Mouse (Mus musculus) MN1 (cell line): ENCODE measurements at regions not wholly inside any gene's neighbourhood (a gene's known extent, or its start where the extent isn't known, plus 50 kb on each side); places are given as distances from the start of the nearest gene placed in this dataset.
A peak's percentile ranks its signal among the peaks of the same experiment; 100 is the strongest.

Source experiments
- DNase-seq: peaks from one replicate; pipeline ENCODE4 v3.0.0-alpha.2; 2016; ENCODE audit warnings: low spot score

DNA sequence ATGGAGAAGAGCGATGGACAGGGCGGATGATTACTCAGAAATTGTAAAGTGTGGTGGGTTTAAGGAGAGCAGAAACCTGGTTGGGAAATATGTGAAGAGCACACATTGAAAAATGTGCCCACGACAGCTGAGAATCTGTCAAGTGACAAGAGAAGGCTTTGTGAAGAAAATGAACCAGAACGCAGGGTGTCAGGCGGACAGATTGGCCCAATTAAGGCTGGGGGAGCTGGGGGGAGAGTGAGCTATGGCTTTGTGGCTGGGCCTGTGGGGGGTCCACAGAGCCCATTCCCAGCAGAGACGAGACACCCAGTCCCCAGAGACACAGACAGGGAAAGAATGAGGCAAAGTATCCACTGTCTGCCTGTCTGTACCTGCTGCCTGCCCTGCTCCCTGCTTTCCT lies 153.3 kb downstream of the Shq1 start:
- no peak for DNase-seq

DNA sequence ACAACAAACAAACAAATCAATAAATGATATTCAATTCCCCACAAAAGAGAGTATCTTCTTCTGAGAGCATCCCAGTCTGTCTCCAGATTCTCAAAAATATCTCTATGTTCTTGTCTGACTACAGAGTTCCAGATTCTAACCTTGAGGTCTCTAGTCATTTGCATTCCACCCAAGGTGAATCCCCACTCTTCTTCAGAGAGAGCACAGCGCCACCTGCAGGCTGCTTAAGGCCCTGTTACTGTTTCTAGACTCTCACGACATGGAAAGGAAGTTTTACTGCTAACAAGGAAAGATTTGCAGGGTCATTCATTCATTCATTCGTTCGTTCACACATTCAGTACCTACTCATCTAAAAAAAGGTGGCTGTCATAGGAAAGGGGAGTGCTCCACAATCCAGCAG lies 158.3 kb downstream of the Shq1 start:
- peak; percentile 25 for DNase-seq

DNA sequence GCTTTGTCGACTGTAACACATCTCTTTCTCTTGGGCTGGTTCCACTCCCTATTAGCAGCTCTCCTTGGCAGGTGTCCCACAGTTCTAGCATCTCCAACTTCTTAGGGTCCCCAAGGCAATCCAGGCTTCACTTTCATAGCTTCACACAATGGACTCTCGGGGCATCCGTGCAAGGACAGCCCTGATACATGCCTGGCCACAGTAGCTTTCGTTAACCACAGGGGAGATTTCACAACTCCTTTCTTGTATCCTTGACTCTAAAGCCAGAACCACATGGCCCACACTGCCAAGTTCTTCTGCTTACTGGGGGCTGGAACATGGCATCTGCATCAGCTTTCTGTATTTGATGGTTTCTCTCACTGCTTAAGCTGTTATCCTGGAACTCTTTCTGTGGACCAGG lies 160.3 kb downstream of the Shq1 start:
- DNase-seq, result no peak

DNA sequence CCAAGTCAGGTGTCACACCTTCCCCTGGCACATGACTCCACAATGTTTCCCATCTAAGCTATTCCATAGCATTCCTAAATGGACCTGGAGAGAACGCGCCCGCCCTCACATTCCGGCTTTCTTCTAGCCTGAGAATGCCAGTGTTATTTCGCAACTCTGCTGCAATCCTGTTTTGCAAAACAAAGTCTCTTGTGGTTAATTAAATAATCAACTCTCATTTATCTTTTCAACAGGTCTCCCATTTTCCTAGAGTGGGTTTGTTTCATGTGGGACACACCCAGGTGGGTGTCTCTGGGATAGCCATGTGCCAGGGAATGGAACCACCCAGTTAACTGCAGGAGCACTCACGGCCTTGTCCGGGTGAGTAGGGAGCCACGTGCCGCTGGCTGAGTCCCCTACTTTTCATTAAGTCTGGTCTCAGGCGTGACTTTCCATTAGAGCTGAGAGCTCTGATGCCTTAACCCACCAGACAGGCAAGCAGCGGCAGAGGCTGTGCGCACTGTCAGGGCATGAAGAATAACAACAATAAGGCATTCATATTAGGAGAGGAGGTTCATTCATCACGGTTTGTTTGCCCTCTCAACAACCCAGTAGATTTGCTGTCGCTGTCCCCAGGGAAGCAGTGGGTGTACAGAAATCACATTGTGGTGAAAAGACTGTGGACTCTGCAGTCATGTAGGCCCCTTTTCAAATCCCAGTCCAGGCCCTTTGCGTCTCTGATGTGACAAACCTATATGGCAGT lies 165.3 kb downstream of the Shq1 start:
- no peak for DNase-seq

DNA sequence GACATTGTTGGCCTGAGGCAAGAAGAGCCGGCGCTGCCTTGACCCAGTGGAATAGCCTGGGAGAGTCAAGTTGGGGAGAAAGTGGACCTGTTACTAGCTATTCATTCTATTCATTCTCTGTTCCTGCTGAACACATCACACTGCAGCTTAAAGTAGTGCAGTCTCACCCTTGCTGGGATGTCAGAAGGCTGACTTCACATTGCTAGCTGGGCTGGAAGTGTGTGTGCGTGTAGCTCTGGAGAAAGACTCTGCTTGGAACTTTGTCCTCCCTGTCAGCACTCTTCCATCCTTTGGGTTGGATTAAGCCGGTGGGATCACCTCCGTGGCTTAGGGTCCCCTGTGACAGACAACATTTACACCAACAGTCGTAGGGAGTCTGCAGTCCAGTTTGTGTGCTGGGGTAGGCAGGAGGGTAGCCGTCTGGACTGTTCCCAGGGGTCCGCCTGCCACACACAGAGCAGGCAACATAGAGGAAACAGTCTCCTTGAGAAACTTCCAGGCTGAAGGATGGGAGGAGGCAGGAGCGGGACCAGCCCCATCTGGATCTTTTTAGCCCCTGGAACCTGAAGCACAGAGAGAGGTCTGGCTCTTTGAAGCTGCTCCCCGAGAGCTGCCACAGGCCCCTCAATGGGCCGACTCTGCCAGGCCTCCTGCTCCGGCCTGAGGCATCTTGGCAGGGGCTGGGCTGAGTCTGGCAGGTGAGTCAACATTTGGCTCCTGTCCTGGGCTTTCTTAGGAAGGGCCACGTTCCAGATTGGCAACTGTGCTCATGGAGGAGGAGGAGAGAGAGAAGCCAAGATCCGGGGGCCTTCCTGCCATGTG lies 167.8 kb downstream of the Shq1 start:
- peak; percentile 84 for DNase-seq

DNA sequence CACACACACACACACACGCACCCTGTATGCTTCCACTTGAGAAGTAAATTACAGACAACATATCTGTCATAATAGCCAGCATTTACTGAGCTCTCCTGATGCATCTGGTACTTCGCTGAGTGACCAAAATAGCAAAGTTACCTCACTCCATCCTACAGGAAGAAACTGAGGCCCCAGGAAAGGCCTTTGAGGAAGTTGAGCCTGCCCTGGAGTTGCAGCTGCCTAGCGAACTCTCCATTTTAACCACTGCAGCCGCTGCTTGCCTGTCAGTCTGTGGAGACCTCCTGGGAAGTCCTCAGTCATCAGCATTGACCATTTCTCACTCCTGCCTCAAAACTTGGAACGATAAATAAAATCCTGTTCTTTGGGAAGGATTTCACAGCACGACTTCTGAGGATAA lies 168.8 kb downstream of the Shq1 start:
- DNase-seq, result no peak

DNA sequence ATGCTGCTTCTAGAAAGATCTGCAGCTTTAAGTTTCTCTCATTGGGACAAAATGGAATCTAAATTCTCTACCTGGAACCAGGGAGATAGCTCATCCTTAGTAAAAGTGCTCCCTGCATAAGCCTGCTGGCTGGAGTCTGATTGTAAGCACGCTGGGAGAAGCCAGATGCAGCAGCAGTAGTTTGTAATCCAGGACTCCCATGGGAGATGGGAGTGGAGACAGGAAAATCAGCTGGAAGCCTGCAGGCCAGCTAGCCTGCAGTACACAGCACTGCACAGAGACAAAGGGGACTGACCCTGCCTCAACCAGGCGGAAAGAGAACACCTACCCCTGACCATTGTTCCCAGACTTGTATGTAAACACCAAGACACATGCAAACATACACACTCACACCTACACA lies 170.2 kb downstream of the Shq1 start:
- peak; percentile 72 for DNase-seq

DNA sequence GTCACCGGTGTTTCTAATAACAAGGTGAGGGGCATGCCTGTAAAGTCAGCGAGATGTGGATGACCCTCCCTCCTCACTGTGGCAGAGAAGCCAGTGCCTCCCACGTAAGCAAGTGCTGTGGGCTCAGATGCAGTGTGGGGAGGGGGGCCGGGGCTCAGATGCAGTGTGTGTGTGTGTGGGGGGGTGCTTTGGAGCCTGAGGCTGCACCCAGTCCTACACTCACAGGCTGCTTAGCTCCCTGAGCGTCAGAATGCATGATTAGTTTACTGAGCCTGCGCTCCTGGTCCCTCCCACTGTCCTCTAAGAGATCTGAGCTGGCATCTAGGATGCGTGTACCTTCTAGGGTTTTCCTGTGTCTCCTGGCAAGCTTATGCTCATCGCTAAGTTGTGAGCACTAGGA lies 170.9 kb downstream of the Shq1 start:
- DNase-seq, result no peak

DNA sequence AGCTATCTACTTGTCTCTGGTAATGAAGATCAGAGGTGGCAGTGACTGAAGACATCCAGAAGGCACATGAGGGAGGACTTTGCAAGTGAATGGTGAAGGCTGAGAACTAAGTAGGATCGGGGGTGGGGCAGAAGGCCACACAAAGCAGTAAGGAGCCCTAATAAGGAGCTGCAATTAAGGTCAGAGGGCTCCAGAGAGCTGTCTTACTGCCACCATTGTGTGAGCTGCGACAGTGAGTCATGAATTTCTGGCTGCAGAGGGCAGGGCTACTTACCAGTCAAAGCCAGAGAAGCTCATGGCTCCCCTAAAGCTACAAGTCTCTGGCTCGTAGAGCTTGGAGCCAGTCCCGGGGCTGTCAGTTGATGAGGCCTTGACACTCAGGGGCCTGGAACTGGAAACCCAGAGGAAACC lies 172.1 kb downstream of the Shq1 start:
- DNase-seq, result peak; percentile 24

DNA sequence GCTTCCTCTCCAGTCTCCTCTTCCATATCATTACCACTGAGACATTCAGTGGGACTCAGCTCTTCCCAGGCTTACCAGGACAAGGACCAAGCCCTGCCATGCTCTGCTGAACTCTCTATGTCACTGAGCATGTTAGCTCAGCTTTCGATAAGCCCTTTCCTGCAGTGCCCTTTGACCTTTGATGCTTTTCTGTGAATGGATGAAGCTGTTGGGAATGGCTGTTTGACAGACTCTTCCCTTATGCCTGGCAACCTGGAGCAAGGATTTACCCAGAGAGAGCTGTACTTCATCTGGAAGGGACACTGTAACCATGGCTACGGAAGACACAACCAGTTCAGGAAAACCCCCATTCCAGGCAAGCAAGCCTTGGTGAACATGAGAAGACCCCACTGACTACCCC lies 172.8 kb downstream of the Shq1 start:
- no peak for DNase-seq

DNA sequence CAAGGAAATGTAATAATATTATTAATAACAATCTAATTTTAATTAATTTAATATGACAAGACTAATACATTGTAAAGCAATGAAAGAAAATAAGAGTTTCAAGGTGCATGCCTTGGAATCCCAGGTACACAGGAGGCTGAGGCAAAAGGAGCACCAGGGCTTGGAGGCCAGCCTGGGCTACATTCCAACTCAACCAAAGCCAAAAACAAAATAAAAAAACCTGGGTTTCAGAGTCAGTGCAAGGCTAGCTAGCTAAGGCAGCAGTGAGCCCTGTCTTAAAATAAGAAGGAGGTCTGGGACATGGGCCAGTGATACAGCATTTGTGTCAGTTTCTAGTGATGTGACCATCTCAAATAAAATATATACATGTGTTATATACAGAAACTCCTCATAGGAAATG lies 174.8 kb downstream of the Shq1 start:
- no peak for DNase-seq

DNA sequence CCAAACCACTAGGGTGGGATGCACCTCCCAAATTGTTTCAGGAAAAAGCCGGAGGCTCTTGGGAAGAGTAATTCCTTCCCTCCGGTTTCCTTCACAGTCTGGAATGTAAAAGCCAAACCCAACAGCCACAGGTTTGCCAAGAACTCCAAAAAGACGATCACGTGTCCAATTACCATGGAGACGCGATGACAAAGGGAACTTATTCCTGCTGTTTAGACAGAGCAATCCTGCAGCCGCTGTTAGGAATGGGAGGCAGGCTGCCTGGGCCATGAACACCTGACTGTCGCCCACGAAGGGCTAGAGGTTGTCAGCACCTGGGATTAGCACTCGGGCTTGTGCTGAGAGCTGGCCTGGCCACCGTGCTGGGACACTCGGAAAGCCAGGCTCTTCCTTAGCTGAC lies 175.8 kb downstream of the Shq1 start:
- DNase-seq, result no peak

DNA sequence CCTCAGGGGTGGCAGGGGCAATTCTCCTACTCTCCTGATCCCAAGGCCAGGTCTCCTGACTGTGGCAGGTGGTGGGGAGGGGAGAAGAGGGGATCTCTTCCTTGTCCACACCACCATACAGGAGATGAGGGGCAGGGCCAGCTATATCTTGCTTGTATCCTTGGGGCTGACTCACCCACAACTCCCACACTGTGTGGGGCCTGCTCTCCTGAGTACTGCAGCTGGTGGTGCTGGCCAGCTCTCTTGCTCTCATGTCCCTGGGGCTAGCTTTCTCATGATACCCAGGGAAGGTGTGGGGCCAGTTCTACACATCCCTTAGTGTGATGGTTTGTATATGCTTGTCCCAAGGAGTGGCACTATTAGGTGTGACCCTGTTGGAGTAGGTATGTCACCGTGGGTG lies 177.4 kb downstream of the Shq1 start:
- DNase-seq, result no peak

DNA sequence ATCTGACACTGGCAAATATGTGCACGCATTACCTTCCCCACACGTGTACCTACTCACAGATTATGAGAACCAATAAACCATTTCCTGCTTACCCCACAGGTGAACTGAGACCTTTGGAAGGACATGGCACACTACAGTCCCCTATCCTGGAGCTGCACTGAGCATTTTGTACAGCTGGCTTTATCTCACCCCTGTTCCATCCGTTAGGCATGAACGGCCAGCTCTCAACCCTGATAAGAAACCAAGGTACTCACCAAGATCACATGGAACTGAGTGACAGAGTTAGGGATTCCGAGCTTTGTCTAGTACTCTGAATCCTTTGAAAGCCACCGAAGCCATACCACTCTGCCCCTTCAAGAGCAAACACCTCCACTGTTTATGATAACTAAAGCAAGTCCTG lies 179.1 kb downstream of the Shq1 start:
- no peak for DNase-seq

DNA sequence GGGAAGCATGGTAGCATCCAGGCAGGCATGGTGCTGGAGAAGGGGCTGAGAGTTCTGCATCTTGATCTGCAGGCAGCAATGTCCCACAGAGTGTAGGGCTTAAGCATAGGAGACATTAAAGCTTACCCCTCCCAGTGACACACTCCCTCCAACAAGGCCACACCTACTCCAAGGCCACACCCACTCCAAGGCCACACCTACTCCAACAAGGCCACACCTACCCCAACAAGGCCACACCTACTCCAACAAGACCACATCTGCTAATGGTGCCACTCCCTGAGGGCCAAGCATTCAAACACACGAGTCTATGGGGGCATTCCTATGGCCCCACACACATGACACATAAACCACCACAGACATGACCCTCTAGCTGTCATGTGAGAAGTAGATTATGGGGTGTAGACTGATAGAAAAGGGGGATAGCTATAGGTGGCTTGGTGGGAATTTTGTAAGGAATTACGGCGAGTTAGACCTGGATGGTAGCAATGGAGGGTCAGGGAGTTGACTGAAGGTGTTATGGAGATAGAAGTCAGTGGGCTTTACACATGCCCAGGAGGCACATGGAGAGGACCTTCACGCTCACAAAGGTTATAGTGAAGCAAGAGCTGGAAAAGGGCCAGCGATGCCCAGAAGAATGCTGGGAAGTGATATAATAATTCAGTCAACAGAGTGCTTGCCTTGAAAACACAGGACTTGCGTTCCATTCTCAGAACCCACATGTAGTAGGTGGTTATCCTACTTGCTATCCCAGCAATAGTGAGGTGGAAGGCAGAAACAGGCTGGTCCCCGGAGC lies 179.8 kb downstream of the Shq1 start:
- DNase-seq, result no peak

DNA sequence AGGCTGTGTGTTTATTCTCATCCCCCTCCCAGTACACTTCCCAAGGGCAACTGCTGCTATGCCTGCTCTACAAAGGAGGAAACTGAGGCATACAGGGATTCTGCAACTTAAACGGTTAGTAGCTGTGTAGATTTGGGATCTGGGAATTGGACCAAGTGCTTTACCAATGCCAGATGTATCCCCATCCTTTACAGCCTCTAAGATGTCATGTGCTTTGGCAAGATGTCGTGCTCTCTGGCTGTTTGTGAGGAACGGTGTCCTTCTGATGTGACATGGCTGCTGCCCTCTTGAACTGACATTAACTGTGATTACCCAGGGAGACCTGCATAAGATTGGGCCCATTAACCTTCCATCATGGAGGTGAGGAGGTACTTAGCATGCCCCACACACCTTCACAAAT lies 187.1 kb downstream of the Shq1 start:
- DNase-seq, result no peak

DNA sequence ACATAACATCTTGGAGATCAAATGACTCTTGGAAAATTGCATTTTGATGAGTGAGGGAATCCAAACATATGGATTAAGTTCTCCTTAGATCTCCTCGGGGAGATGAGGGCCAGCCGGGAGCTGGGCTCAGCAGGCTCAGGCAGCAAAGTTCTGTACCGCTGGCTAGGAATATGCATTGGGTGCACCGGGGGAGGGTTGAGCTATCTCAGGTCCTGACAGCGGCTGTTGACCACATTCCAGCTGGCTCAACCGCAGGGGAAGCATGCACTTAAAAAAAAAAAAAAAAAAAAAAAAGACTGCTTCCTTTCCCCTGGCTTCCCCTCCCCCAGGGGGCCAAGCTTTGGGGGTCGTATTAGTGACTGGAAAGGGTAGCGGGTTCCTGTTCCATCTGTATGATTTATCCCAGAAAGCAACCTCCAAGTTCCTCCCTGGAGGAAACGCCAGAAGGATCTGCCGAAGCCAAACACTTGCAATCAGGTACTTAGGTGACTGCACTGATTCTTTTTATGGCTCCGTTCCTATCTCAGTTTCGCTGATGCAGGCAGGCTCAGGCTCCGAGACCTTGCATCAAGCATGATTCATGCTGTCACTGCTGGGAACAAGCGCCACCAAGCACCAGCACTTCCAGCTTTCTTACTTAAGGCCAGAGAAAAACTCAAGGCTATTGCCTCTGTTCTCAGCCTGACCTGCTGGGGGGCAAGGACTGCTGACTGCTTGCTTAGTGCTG lies 187.7 kb downstream of the Shq1 start:
- DNase-seq, result no peak

DNA sequence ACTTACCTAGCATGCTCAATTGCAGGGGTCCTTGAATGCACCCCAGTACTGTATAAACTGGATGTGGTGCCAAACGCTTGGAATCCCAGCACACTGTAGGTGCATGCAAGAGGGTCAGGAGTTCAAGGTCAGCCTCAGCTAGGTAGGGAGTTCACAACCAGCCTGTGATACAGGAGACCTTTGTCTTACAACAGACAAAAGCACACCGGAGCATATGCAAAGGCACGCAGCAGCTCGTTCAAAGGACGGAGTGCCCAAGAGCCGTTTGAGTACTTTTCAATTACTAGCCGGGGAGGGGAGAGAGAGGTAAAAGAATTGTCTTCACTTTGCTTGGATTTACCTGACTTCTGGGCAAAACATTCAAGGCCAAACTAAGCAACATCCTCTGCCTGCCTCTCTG lies 188.4 kb downstream of the Shq1 start:
- no peak for DNase-seq

DNA sequence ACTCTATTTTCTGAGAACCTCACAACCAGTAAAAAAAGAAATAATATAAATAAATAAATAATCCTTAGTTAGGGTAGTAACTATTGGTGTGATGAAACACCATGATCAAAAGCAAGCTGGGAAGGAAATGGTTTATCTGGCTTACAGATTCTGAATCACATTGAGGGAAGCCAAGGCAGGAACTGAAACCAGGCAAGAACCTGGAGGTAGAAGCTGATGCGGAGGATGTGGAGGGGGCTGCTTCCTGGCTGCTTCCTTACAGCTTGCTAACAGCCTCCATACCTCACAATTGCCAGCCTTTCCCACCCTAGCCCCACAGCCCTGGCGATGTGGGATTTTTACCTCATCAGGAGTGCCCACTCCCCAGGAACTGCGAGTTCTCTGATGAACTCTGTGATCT lies 190.4 kb downstream of the Shq1 start:
- DNase-seq, result no peak

DNA sequence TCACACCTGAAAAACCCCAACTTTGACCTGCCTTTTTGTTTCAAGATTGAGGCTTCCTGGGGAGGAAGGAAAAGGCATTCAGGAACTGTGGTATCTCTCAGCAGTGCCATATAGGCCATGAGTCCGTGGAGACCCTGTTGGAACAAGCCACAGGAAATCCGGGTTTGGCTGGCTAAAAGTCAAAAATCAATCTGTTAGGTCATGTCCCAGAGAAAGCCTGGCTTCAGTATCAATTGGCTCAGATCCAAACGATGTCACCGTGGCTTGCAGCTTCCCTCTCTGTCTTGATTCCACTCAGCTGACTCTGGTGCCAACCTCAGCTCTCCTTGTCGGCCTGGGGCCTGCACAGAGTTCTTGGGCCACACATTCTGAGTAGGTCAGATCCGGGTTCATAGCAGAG lies 191.1 kb downstream of the Shq1 start:
- DNase-seq, result no peak

DNA sequence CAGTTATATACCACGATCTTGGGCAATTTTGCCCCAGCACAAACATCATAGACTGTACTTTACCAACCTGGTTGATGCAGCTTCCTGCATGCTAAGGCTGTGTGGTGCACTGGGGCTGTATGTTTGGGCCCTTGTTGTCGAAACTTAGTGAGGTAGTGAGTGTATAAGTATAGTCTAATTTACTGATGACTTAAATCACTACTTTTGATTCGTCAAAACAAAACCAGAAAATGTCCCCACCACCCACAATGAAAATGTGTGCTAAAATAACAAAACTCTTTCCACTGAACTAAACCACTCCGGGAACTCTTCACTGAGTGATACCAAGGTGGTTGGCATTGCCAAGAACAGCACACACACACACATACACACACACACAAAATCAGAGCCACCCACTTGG lies 191.5 kb downstream of the Shq1 start:
- no peak for DNase-seq
